Mouse (Mus musculus) hindbrain, embryonic 16.5 days (tissue): Measurements from ENCODE around the gene Faim. TPM values are rescaled to one million over a fixed set of nuclear protein-coding genes. Genes with fewer than 3 reads are reported as not detected.
A peak's percentile ranks its signal among the peaks of the same experiment; 100 is the strongest.

Experiments used
- ATAC-seq: fragments of 200-750 bp; cut with Nextera tagmentation; 2 replicates; pipeline ENCODE4 v1.8.0; 2017; ENCODE audit warnings: moderate TSS enrichment, moderate library complexity
- H3K27ac ChIP-seq: fragments of 300-500 bp; sonication (generic); 2 replicates; pipeline ENCODE4 v1.5.1; 2014; ENCODE audit warnings: low read depth, mild to moderate bottlenecking, control low read depth, low read length, moderate library complexity
- H3K27me3 ChIP-seq: fragments of 300-500 bp; sonication (generic); replicated peaks from 2 replicates; pipeline ENCODE4 v1.6.1; 2014; ENCODE audit warnings: low read length; ENCODE audit not compliant: control insufficient read depth, insufficient read depth
- H3K36me3 ChIP-seq: fragments of 300-500 bp; sonication (generic); 2 replicates; pipeline ENCODE4 v1.6.1; 2014; ENCODE audit warnings: mild to moderate bottlenecking, low read length, moderate library complexity, mixed read lengths; ENCODE audit not compliant: control insufficient read depth, insufficient read depth
- H3K4me1 ChIP-seq: fragments of 300-500 bp; sonication (generic); 2 replicates; pipeline ENCODE4 v1.6.1; 2014; ENCODE audit warnings: low read depth, low read length; ENCODE audit not compliant: control insufficient read depth, insufficient read depth
- H3K4me2 ChIP-seq: fragments of 300-500 bp; sonication (generic); 2 replicates; pipeline ENCODE4 v1.6.1; 2014; ENCODE audit warnings: mild to moderate bottlenecking, low read length, control low read depth, moderate library complexity
- H3K4me3 ChIP-seq: fragments of 300-500 bp; sonication (generic); 2 replicates; pipeline ENCODE4 v1.5.1; 2014; ENCODE audit warnings: mild to moderate bottlenecking, low read length, control low read depth, moderate library complexity
- H3K9ac ChIP-seq: fragments of 300-500 bp; sonication (generic); 2 replicates; pipeline ENCODE4 v1.6.1; 2014; ENCODE audit warnings: low read depth, mild to moderate bottlenecking, control low read depth, low read length, moderate library complexity
- H3K9me3 ChIP-seq: fragments of 300-500 bp; sonication (generic); 2 replicates; pipeline ENCODE4 v1.6.1; 2014; ENCODE audit warnings: mild to moderate bottlenecking, low read length, moderate library complexity; ENCODE audit not compliant: control insufficient read depth
- WGBS: fragments of 180-500 bp; shearing (Covaris S2); extraction: QIAGEN DNeasy Blood & Tissue Kit; methylation state at CpG from one replicate; pipeline ENCODE4 v1.1.7; 2014; 5-methylcytosine and 5-hydroxymethylcytosine counted together
- polyA plus RNA-seq: library from polyadenylated mRNA; unstranded; fragments of >200 nt; fragmentation: Nextera tagmentation; extraction: Ambion mirVana; gene quantifications from 2 replicates; pipeline ENCODE4 v1.2.1, GENCODE M21; 2015

Faim gene
- polyA plus RNA-seq, 1 experiment from 2014 or later: 115 TPM

- Histone ChIP-seq H3K4me3 (no peak overlapping the region), H3K27ac (no peak overlapping the region), H3K27me3 (no peaks in the 10 kb centered on the region), H3K4me1 (no peaks in the 10 kb centered on the region), H3K36me3 (no peaks in the 10 kb centered on the region), H3K4me2 (no peak overlapping the region), H3K9ac (no peak overlapping the region), H3K9me3 (no peaks in the 10 kb centered on the region)
- 80% methylated on average over 4 of the region's 4 CpGs for WGBS
- ATAC-seq: no peak
These were observed 7.9 kb downstream of the Faim start for GRCm38 (mm10) chr9:98994103-98994502.

DNA sequence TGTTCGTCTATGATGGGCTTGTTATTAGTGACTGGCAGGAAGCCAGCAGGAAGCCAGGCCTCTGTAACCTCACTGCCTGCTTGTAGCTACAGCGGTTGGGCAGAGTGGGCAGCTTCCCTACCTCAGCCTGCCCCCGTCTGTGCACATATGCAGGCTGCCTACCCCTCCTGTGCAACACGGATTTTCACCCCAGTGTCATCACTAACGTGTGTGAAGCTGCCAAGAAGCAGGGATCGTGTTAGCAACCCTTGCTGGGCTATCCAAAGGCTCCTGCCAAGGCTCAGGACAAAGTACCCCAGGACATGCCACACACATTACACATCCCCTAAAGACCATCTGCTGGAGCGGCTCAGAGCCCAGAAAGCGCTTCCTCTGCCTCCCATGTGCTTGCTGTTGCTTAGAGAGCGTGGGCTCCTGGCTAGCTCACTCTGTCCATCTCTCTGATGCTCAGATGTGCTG lies 13.7 kb downstream of the Faim start:
- Histone ChIP-seq H3K9ac (no peak overlapping the region), H3K4me2 (no peak overlapping the region), H3K27me3 (no peaks in the 10 kb centered on the region), H3K27ac (0 out of 2 replicates have a peak overlapping the region, but pooled peaks have one; percentile 8), H3K4me3 (no peak overlapping the region), H3K4me1 (no peaks in the 10 kb centered on the region), H3K9me3 (no peaks in the 10 kb centered on the region), H3K36me3 (peaks cover 23% of the 10 kb centered on the region)
- 60% methylated on average over 9 of the region's 9 CpGs for WGBS
- peak; percentile 89 for ATAC-seq

GRCm38 (mm10) chr9:99001326-99001725 lies 15.2 kb downstream of the Faim start:
- Histone ChIP-seq H3K9ac (no peak overlapping the region), H3K4me2 (no peak overlapping the region), H3K9me3 (no peaks in the 10 kb centered on the region), H3K27ac (no peak overlapping the region), H3K4me1 (no peaks in the 10 kb centered on the region), H3K4me3 (no peak overlapping the region), H3K27me3 (no peaks in the 10 kb centered on the region), H3K36me3 (peaks cover 23% of the 10 kb centered on the region)
- WGBS: 92% methylated on average over 6 of the region's 6 CpGs
- no peak for ATAC-seq

DNA sequence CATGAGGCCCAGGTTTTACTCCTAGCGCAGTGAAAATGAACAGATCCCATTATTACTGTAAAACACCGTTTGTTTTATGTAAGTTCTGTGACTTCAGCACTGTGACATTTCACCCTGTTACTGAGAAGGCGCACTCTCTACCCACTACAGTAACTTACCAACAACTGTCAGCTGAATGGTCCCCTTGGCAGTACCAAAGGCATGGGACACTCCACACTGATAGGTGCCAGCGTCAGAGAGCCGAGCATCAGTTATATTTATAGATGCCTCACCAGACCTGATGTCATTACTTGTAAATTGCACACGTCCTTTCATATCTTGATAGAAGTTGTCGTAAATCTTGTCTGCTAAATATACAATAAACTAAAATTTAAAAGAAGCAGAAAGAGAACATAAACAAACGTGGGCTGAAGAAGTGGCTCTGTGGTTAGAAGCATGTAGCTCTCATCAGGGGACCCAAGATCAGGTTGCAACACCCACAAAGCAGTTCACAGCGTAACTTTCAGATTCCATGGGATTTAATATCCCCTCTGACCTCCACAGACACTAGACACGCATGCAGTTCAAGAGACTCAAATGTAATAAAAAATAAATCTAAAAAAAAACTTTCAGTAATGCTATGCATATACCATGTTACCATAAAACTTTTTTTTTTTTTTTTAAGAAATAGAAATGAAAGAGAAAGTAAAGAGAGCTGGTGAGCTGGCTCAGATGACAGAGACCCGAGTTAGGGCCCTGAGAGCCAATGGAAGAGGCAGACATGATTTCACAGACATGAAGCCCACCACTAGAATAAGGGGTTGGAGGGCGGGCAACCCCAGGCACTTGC lies 23.1 kb downstream of the Faim start:
- WGBS: 86% methylated on average over 12 of the region's 12 CpGs
- no peak for ATAC-seq

GRCm38 (mm10) chr9:99009898-99010199 lies 23.7 kb downstream of the Faim start:
- no peaks in the 10 kb centered on the region for H3K36me3 ChIP-seq
- WGBS: 78% methylated on average over 3 of the region's 3 CpGs
- no peaks in the 10 kb centered on the region for H3K27me3 ChIP-seq
- no peak overlapping the region for H3K9ac ChIP-seq
- no peaks in the 10 kb centered on the region for H3K9me3 ChIP-seq
- no peak overlapping the region for H3K4me2 ChIP-seq
- H3K4me3 ChIP-seq: no peak overlapping the region
- no peak for ATAC-seq
- H3K27ac ChIP-seq: no peak overlapping the region
- no peaks in the 10 kb centered on the region for H3K4me1 ChIP-seq

More for the DNA sequence above, 23.1 kb downstream of the Faim start:
- Histone ChIP-seq H3K4me3 (no peak overlapping the region), H3K9ac (no peak overlapping the region), H3K4me2 (no peak overlapping the region), H3K27me3 (no peaks in the 10 kb centered on the region), H3K36me3 (no peaks in the 10 kb centered on the region), H3K27ac (no peak overlapping the region), H3K9me3 (no peaks in the 10 kb centered on the region), H3K4me1 (no peaks in the 10 kb centered on the region)

DNA sequence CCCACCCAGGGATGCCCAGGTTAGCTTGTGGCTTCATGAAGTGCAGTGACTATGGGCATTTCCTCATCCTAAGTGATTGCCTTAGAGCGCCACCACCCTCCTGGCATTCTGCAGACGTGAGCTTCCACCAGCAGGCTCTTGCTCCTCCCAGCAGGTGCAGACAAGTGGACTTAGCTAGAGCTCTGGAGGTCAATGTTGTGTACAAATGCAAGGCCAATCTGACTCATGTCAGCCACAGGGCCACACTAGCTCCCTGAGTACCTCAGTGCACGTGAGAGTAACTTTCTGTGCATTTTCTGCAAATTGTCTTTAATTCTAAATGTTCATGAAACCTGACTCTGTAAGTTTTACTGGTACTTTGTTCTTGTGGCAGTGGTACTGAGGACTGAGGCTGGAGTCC lies 30.1 kb downstream of the Faim start:
- Histone ChIP-seq H3K9ac (no peak overlapping the region), H3K4me1 (no peaks in the 10 kb centered on the region), H3K27ac (no peak overlapping the region), H3K4me2 (no peak overlapping the region), H3K36me3 (no peaks in the 10 kb centered on the region), H3K4me3 (no peak overlapping the region), H3K9me3 (no peaks in the 10 kb centered on the region), H3K27me3 (no peaks in the 10 kb centered on the region)
- ATAC-seq: no peak
- WGBS: 64% methylated on average over 3 of the region's 3 CpGs

DNA sequence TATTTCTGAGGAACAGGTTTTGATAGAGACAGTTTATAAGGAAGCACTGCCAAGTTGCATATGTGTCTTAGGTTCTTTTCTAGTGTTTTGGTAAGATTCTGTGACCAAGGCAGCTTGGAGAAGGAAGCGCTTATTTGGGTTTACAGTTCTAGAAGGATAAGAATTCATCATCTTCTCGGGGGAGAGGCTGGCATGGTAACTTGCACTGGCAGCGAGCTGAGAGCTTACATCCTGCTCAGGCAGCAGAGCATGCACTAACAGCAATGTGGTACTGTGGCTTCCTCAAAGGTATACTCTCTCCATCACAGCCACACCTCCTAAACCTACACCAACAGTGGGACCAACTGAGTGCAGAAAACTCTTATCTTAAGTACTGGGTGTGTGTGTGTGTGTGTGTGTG lies 30.6 kb downstream of the Faim start:
- no peaks in the 10 kb centered on the region for H3K27me3 ChIP-seq
- no peak for ATAC-seq
- no peaks in the 10 kb centered on the region for H3K4me1 ChIP-seq
- H3K9ac ChIP-seq: no peak overlapping the region
- no peak overlapping the region for H3K27ac ChIP-seq
- no peak overlapping the region for H3K4me2 ChIP-seq
- H3K36me3 ChIP-seq: no peaks in the 10 kb centered on the region
- no peaks in the 10 kb centered on the region for H3K9me3 ChIP-seq
- H3K4me3 ChIP-seq: no peak overlapping the region
- WGBS: 72% methylated on average over 3 of the region's 3 CpGs

GRCm38 (mm10) chr9:99017679-99018078 lies 31.5 kb downstream of the Faim start:
- WGBS: 84% methylated on average over 6 of the region's 6 CpGs
- Histone ChIP-seq H3K27ac (no peak overlapping the region), H3K4me3 (no peak overlapping the region), H3K36me3 (no peaks in the 10 kb centered on the region), H3K9ac (no peak overlapping the region), H3K4me2 (no peak overlapping the region), H3K9me3 (no peaks in the 10 kb centered on the region), H3K4me1 (no peaks in the 10 kb centered on the region), H3K27me3 (no peaks in the 10 kb centered on the region)
- no peak for ATAC-seq

DNA sequence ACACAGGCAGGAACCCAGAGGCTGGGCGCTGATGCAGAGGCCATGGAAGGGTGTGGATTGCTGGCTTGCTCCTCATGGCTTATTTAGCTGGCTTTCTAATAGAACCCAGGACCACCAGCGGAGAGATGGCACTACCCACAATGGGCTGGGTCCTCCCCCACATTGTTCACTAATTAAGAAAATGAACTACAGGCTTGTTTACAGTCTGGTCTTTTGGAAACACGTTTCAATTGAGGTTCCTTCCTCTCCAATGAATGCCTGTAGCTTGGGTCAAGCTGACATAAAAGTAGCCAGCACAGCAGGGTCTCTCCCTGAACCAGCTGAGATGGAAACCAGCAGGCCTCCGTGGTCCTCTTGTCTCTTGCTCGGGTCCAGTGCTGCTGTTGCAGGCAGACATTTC lies 35.0 kb downstream of the Faim start:
- Histone ChIP-seq H3K27ac (no peak overlapping the region), H3K4me3 (no peak overlapping the region), H3K4me2 (no peak overlapping the region), H3K27me3 (no peaks in the 10 kb centered on the region), H3K36me3 (no peaks in the 10 kb centered on the region), H3K9me3 (no peaks in the 10 kb centered on the region), H3K9ac (no peak overlapping the region), H3K4me1 (no peaks in the 10 kb centered on the region)
- no peak for ATAC-seq
- WGBS: 21% methylated on average over 5 of the region's 5 CpGs
